Mouse (Mus musculus): Measurements from ENCODE around the gene Pramel6. TPM values are rescaled to one million over a fixed set of nuclear protein-coding genes. Genes with fewer than 3 reads are reported as not detected.
"Not testable (repeated sequence)": the region's sequence is repeated elsewhere in the genome, so short reads cannot be mapped to it uniquely, and the experiment has no call there.

Pramel6 gene
- total and polyA plus RNA-seq, 3 experiments = 0.44 TPM; not detected in 2

- Histone ChIP-seq H3K4me1 (ENCODE audit: insufficient read depth, low read depth, low read length) (no peaks in the 10 kb centered on the region), H3K27me3 (ENCODE audit: insufficient read depth, low read length) (no peaks in the 10 kb centered on the region), H3K36me3 (replicated peaks) (no peaks in the 10 kb centered on the region), H3K4me3 (ENCODE audit: low read depth, low read length) (no peak overlapping the region), H3K9me3 (replicated peaks) (peaks cover 12% of the 10 kb centered on the region)
- no peak for TF ChIP-seq TAL1 (conservative IDR thresholded peaks at IDR 0.05; ENCODE audit: low read depth, low read length)
- no peak for TF ChIP-seq POLR2AphosphoS5 (IDR thresholded peaks at IDR 0.05; ENCODE audit: insufficient replicate concordance, low read depth, low read length)
- no peak for TF ChIP-seq CTCF (IDR thresholded peaks at IDR 0.05; ENCODE audit: low read depth, low read length)
- no peak for TF ChIP-seq GATA1 (IDR thresholded peaks at IDR 0.05; ENCODE audit: borderline replicate concordance, low read length)
- no peak for TF ChIP-seq GATA2 (IDR thresholded peaks at IDR 0.05; ENCODE audit: borderline replicate concordance, low read depth, low read length)
- DNase-seq (ENCODE audit: low spot score) (no peak), ATAC-seq (ENCODE audit: extremely low read depth, insufficient number of reproducible peaks, low FRiP score, poor library complexity, severe bottlenecking) (no peak)
Measured at GRCm38 (mm10) chr2:87515457-87516060, 9.2 kb downstream of the Pramel6 start.

GRCm38 (mm10) chr2:87516581-87516980, 10.2 kb downstream of the Pramel6 start:
- no peaks in the 10 kb centered on the region for H3K36me3 ChIP-seq (replicated peaks)
- H3K9me3 ChIP-seq (replicated peaks) = peaks cover 14% of the 10 kb centered on the region
- no peaks in the 10 kb centered on the region for H3K27me3 ChIP-seq (ENCODE audit: insufficient read depth, low read length)
- ATAC-seq (ENCODE audit: extremely low read depth, insufficient number of reproducible peaks, low FRiP score, poor library complexity, severe bottlenecking) (no peak), DNase-seq (ENCODE audit: low spot score) (no peak)
- no peaks in the 10 kb centered on the region for H3K4me1 ChIP-seq (ENCODE audit: insufficient read depth, low read depth, low read length)
- no peak overlapping the region for H3K4me3 ChIP-seq (ENCODE audit: low read depth, low read length)
- TF ChIP-seq GATA1 (IDR thresholded peaks at IDR 0.05; ENCODE audit: borderline replicate concordance, low read length) (no peak), TAL1 (conservative IDR thresholded peaks at IDR 0.05; ENCODE audit: low read depth, low read length) (no peak), GATA2 (IDR thresholded peaks at IDR 0.05; ENCODE audit: borderline replicate concordance, low read depth, low read length) (no peak), CTCF (IDR thresholded peaks at IDR 0.05; ENCODE audit: low read depth, low read length) (no peak), POLR2AphosphoS5 (IDR thresholded peaks at IDR 0.05; ENCODE audit: insufficient replicate concordance, low read depth, low read length) (no peak)

DNA sequence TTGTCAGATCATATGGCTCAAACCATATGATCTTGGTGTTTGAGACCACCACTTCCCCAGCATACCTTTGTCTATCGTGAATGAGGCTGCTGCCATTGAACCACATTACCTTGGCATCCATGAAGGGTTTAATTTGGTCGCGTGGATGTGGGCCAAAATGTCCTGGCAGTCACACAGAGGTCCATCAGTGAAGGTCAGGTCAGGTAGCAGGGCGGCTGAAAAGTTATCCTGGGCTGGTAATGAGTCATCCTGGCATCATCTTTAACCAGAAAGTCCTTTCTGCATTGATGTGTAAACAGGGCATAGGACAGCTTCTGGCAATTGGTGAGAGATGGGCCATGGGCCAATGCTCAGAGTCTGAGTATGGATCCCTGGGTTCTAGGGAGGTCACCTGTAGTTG, 14.3 kb downstream of the Pramel6 start:
- Histone ChIP-seq H3K9me3 (replicated peaks) (peaks cover 12% of the 10 kb centered on the region), H3K36me3 (replicated peaks) (no peaks in the 10 kb centered on the region), H3K4me1 (ENCODE audit: insufficient read depth, low read depth, low read length) (no peaks in the 10 kb centered on the region), H3K27me3 (ENCODE audit: insufficient read depth, low read length) (no peaks in the 10 kb centered on the region), H3K4me3 (ENCODE audit: low read depth, low read length) (no peak overlapping the region)
- DNase-seq (ENCODE audit: low spot score) = no peak
- ATAC-seq (ENCODE audit: extremely low read depth, insufficient number of reproducible peaks, low FRiP score, poor library complexity, severe bottlenecking) = no peak
- TF ChIP-seq POLR2AphosphoS5 (IDR thresholded peaks at IDR 0.05; ENCODE audit: insufficient replicate concordance, low read depth, low read length) (no peak), TAL1 (conservative IDR thresholded peaks at IDR 0.05; ENCODE audit: low read depth, low read length) (no peak), CTCF (IDR thresholded peaks at IDR 0.05; ENCODE audit: low read depth, low read length) (no peak), GATA1 (IDR thresholded peaks at IDR 0.05; ENCODE audit: borderline replicate concordance, low read length) (no peak), GATA2 (IDR thresholded peaks at IDR 0.05; ENCODE audit: borderline replicate concordance, low read depth, low read length) (no peak)

GRCm38 (mm10) chr2:87525899-87526616, 19.7 kb downstream of the Pramel6 start:
- not testable (repeated sequence) for H3K4me3 ChIP-seq (ENCODE audit: low read depth, low read length)

GRCm38 (mm10) chr2:87531496-87531895, 25.1 kb downstream of the Pramel6 start, which contains the start of gene Olfr153:
TSS of gene Olfr153 (plus strand) at chr2:87531796.
- TF ChIP-seq TAL1 (conservative IDR thresholded peaks at IDR 0.05; ENCODE audit: low read depth, low read length) = no peak
- no peak for TF ChIP-seq POLR2AphosphoS5 (IDR thresholded peaks at IDR 0.05; ENCODE audit: insufficient replicate concordance, low read depth, low read length)
- no peak for TF ChIP-seq CTCF (IDR thresholded peaks at IDR 0.05; ENCODE audit: low read depth, low read length)
- TF ChIP-seq GATA2 (IDR thresholded peaks at IDR 0.05; ENCODE audit: borderline replicate concordance, low read depth, low read length) = no peak
- TF ChIP-seq GATA1 (IDR thresholded peaks at IDR 0.05; ENCODE audit: borderline replicate concordance, low read length) = no peak
- ATAC-seq (ENCODE audit: extremely low read depth, insufficient number of reproducible peaks, low FRiP score, poor library complexity, severe bottlenecking) = no peak
- Histone ChIP-seq H3K4me3 (ENCODE audit: low read depth, low read length) (no peak within 1 kb of the TSS), H3K9me3 (replicated peaks) (peaks cover 6% of the 10 kb centered on the region), H3K36me3 (replicated peaks) (no peaks in the 10 kb centered on the region), H3K27me3 (ENCODE audit: insufficient read depth, low read length) (no peaks in the 10 kb centered on the region), H3K4me1 (ENCODE audit: insufficient read depth, low read depth, low read length) (no peaks in the 10 kb centered on the region)
- no peak for DNase-seq (ENCODE audit: low spot score)

More at GRCm38 (mm10) chr2:87525899-87526616, 19.7 kb downstream of the Pramel6 start:
- not testable (repeated sequence) for H3K9me3 ChIP-seq (replicated peaks); H3K36me3 ChIP-seq (replicated peaks); H3K4me1 ChIP-seq (ENCODE audit: insufficient read depth, low read depth, low read length); DNase-seq (ENCODE audit: low spot score); ATAC-seq (ENCODE audit: extremely low read depth, insufficient number of reproducible peaks, low FRiP score, poor library complexity, severe bottlenecking); H3K27me3 ChIP-seq (ENCODE audit: insufficient read depth, low read length)

GRCm38 (mm10) chr2:87534826-87535225, 28.5 kb downstream of the Pramel6 start:
- ATAC-seq (ENCODE audit: extremely low read depth, insufficient number of reproducible peaks, low FRiP score, poor library complexity, severe bottlenecking) = no peak
- TF ChIP-seq GATA2 (IDR thresholded peaks at IDR 0.05; ENCODE audit: borderline replicate concordance, low read depth, low read length) = no peak
- TF ChIP-seq POLR2AphosphoS5 (IDR thresholded peaks at IDR 0.05; ENCODE audit: insufficient replicate concordance, low read depth, low read length) = no peak
- TF ChIP-seq CTCF (IDR thresholded peaks at IDR 0.05; ENCODE audit: low read depth, low read length) = no peak
- no peak for TF ChIP-seq GATA1 (IDR thresholded peaks at IDR 0.05; ENCODE audit: borderline replicate concordance, low read length)
- no peak for TF ChIP-seq TAL1 (conservative IDR thresholded peaks at IDR 0.05; ENCODE audit: low read depth, low read length)
- H3K4me3 ChIP-seq (ENCODE audit: low read depth, low read length) = no peak overlapping the region
- H3K36me3 ChIP-seq (replicated peaks) = no peaks in the 10 kb centered on the region
- no peaks in the 10 kb centered on the region for H3K27me3 ChIP-seq (ENCODE audit: insufficient read depth, low read length)
- H3K9me3 ChIP-seq (replicated peaks) = peaks cover 6% of the 10 kb centered on the region
- no peak for DNase-seq (ENCODE audit: low spot score)
- H3K4me1 ChIP-seq (ENCODE audit: insufficient read depth, low read depth, low read length) = no peaks in the 10 kb centered on the region

All from G1E (cell line).